Mouse (Mus musculus): ENCODE data around the gene Axin2.

The Axin2 gene

GRCm38 (mm10) chr11:108906590-108907254, 13.4 kb upstream of the Axin2 start:
- DNase-seq, result no peak

DNA sequence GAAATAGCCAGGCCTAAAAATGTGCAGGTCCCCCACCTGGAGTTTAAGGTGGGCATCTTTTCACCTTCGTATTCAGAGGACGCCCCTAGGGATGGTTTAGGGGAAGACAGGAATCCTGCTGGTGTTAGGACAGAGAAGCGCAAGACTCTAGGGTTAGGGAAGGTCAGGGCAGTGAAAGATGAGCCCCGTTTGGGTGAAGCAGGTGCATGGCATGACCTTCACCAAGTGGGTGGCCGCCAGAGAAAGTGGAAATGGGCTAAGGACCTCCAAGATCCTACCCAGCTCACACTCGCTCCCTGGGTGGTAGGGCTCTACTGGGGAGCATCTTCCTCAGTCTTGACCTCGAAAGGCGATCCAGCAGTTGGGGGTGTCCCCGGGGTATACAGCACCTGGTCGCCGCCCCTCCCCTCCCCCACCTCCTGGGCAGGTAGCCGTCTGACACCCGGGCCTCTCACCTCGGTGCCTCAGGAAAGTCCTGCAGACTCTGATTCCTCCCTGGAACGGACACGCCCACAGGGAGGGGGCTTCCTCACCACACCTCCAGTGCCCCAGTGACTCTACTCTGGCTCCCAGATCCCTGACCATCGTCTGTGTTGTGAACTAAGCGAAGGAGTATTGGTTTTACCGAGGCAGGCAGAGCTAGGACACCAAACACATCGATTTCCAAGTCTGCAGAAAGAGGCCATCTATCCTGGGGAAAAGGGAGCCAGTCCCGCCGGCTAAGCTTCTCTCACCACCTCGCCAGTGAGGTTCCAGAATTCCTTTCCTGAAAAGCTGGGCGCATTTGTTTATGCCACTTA, 10.6 kb upstream of the Axin2 start:
- DNase-seq, result no peak

DNA sequence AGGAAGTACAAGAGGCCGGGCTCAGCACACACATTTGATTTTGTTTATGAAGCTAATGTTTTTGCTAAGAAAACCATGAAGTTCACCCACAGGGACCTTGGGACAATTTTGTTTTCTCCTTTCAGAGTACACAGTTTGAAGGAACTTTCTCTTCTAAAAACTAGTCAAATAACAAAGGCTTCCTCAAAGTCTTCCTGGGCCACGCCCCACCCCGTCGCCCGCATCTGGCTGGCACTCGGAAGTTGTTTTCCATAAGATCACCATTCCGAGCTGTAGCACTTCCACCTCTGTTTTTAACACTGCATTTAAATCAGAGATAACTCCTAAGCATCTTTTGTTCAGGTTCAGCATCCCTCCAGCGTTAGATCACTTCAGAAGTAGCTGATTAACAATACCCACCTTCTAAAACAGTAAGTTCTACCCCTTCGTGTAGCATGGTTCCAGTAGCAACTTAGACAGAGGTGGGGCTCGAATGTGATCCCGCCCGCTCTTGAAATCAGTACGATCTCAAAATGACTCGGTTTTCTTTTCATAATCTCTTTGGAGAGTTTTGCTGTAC, 9.7 kb upstream of the Axin2 start:
- no peak for DNase-seq

DNA sequence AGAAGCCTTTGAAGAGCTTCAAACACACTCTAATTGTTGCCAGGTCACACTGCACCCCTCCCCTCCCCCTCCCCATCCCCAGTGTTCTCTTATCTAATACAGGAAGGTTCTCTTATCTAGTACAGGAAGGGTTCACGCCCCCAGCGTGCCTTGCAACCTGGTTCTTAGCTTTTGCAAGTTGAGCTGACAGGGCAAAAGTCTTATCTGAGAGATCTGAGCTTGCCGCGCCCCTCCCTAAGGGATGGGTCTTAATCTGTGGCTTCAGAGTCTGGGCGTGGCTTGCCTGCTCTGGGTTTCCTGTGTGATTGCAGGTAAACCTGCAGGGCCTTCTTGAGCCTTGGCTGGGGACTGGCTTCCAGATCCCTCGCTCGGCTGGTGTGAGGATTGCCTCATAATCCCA, 9.2 kb upstream of the Axin2 start:
- DNase-seq, result no peak

DNA sequence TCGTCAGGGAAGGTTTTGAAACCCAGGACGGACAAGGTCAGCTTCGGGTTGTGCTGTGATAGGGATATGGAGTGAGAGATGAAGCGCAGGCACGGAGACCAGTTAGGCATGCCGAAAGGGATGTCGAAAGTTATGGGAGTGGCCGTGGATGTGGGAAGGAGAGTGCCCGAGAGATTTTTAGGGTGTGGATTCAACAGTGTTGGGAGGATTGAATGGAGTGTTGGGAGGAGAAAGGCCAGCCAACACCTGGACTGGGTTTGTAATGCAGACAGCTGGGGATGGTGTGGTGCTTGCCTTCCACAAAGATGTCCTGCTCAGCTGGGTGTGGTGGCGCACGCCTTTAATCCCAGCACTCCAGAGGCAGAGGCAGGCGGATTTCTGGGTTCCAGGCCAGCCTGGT, 8.0 kb upstream of the Axin2 start:
- no peak for DNase-seq

GRCm38 (mm10) chr11:108917422-108918324, 2.5 kb upstream of the Axin2 start:
- DNase-seq, result peak; percentile 44 to 51

DNA sequence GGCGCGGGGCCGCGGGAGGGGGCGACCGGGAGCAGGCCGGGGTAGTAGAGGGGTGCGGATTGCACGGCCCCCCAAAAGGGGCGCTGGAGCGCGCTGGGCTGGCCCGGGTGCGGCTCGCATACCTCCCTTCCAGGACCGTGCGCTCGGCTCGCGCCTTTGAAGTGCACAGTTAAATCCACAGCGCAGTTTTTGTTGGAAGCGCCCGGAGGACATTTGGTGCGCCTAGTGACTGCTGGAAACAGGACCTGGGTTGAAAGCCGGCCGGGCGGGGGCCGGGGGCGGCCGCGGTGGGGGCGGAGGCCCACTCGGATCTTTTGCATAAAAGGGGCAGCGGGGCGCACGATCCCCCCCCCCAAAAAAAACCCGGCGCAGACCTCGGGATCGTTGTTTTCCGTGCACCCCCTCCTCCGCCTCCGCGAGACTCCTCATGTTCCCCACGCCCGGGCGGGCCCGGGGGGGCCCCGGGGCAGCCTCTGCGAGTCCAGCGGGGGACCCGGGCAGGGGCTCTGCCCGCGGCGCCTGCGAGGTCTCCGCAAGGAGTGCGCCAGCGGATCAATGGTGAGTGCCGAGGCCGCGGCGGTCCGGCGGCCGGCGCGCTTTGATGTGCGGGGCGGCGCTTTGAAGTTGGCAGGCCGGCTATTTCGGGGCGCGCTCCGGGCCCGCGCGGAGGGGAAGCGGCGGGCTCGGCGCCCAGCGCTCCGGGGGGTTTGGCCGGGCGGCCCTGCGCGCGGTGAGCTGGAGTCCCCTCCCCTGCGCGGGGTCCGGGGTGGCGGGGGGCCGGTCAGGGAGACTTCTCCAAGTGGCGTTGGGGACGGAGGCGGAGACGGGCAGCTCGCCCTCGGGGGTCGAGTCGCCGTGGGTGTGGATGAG, 722 bp downstream of the Axin2 start:
- DNase-seq, result peak; percentile 85 to 86

DNA sequence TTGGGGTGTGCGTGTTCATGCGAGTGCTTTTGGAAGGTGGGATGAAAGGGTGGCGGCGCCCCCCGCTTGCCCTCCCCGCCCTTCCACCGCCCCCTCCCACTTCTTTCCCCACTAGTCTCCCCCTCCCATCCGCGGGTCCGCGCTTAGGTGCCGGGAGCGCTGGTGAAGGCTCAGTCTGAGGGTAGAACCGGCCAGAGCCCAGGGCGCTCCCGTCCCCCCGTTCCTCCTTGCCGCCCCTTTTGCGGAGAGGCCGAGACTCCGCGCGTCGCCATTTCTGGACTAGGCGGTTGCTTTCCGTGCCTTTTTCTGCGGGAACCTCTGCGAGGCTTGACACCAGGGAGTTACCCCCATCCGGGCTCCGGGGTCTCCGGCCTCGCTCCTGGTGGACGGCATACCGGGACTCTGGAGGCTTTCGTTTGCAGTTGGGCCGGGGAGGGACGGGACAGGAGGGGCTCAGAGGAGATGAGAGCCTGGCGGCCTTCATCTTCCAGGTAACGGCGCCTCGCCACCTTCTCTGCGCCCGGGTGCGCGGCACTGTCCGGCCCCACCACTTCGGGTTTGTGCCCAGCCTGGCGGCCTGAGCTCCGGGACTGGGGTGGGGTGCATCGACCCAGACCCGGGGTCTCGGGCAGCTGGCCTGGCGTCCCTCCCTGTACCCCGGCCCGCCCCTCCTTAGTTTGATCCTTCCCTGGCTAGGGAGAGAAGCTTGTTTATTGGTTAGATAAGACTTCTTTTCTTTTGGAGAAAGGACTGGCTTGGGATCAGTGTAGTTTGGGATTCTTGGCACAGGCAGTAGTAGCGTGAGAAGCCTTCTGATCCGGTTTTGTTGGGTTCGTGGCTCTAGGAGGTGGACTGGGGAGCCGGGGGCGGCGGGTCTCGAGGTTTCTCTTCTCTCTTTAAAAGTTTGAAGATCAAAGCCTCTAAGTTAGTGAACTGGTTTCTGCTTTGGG, 1.6 kb downstream of the Axin2 start:
- DNase-seq, result peak; percentile 74 to 75

- peak; percentile 13 to 29 for DNase-seq
Measured at GRCm38 (mm10) chr11:108922511-108923187, 2.5 kb downstream of the Axin2 start.

- peak; percentile 35 to 38 for DNase-seq
Measured at GRCm38 (mm10) chr11:108923188-108923575, 3.0 kb downstream of the Axin2 start.

DNA sequence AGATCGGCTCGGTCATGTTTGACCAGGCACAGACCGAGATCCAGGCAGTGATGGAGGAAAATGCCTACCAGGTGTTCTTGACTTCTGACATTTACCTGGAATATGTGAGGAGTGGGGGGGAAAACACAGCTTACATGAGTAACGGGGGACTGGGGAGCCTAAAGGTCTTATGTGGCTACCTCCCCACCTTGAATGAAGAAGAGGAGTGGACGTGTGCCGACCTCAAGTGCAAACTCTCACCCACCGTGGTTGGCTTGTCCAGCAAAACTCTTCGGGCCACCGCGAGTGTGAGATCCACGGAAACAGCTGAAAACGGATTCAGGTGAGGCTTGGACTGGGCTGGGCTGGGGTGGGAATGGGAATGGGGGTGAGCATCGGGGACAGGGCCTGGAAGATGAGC, 3.6 kb downstream of the Axin2 start:
- DNase-seq, result peak in 1 of 2 experiments; percentile 15

DNA sequence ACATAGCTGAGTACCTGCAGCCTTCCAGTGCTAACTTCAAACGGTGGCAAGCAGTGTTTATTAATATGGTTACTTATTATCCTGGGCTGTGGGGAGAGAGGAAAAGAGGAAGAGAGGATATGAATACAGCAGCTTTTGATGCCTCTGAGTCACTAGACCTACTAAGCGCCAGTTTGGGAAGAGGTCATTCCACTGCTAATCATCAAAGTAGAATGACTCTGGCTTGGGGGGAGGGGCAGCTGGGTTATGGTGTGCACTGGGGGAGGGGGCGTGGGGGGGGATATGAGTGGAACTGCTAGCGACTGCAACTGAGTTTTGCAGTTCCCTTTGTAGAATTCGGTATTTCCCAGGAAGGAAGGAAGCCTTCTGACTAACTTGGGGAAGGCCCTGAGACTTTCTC, 4.2 kb downstream of the Axin2 start:
- DNase-seq, result peak; percentile 45 to 48

- peak; percentile 97 for DNase-seq
Measured at GRCm38 (mm10) chr11:108925202-108925601, 5.1 kb downstream of the Axin2 start.

- DNase-seq, result no peak
Measured at GRCm38 (mm10) chr11:108925826-108926225, 5.7 kb downstream of the Axin2 start.

GRCm38 (mm10) chr11:108926345-108927092, 6.4 kb downstream of the Axin2 start:
- DNase-seq, result peak; percentile 53 to 62

DNA sequence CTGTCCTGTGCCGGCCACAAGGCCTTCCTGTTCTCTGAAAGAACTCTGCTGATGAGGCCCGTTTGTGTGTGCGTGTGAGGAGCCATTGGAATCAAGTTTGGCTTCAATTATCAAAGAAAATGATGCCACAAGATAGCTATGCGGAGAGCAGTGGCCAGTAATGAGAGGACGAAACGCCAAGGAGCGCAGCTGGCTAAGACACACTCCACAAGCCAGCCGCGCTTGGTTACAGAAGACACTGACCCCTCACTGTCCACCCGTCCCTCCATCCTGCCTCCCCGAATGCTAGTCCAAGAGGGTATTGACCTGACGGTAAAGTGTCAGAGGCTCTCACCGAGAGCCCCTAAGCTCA, 6.9 kb downstream of the Axin2 start:
- DNase-seq, result peak; percentile 28 to 32

DNA sequence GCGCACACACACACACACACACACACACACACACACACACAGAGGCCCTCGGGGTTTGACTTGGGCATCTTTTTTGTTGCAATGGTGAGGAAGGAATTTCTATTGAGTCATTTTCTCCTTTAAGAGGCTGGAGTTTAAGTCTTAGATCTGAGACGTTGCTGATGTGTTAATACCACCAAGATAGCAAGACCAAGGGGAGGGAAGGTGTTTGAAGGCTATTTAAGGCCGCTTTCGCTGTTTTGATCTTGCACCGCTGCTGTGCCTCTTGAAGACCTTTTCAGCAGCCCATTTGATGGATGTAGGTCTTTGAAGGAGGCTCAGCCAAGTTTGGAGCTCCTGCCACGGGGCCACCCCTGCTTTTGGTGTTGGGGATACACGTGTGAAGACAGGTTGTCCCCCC, 7.9 kb downstream of the Axin2 start:
- no peak for DNase-seq

- peak; percentile 60 to 62 for DNase-seq
Measured at GRCm38 (mm10) chr11:108928752-108929151, 8.6 kb downstream of the Axin2 start.

- no peak for DNase-seq
Measured at GRCm38 (mm10) chr11:108929176-108929575, 9.0 kb downstream of the Axin2 start.
